Mouse (Mus musculus) forebrain, embryonic 15.5 days (tissue): ENCODE data around the gene Slc31a1. TPM values are rescaled to one million over a fixed set of nuclear protein-coding genes. Genes with fewer than 3 reads are reported as not detected.

Experiments used
- ATAC-seq: fragments of 200-750 bp; cut with Nextera tagmentation; replicated peaks from 2 replicates; pipeline ENCODE4 v1.8.0; 2017; ENCODE audit warnings: mild to moderate bottlenecking, moderate TSS enrichment, moderate library complexity
- H3K27ac ChIP-seq: fragments of 300-500 bp; sonication (generic); replicated peaks from 2 replicates; pipeline ENCODE4 v1.5.1; 2015; ENCODE audit warnings: mild to moderate bottlenecking, inconsistent platforms
- H3K27me3 ChIP-seq: fragments of 300-500 bp; sonication (generic); 2 replicates; pipeline ENCODE4 v1.6.1; 2015; ENCODE audit warnings: inconsistent platforms
- H3K36me3 ChIP-seq: fragments of 300-500 bp; sonication (generic); 2 replicates; pipeline ENCODE4 v1.6.1; 2015; ENCODE audit warnings: mild to moderate bottlenecking, inconsistent platforms
- H3K4me1 ChIP-seq: fragments of 300-500 bp; sonication (generic); 2 replicates; pipeline ENCODE4 v1.6.1; 2015; ENCODE audit warnings: inconsistent platforms
- H3K4me2 ChIP-seq: fragments of 300-500 bp; sonication (generic); replicated peaks from 2 replicates; pipeline ENCODE4 v1.6.1; 2015; ENCODE audit warnings: mild to moderate bottlenecking, inconsistent platforms
- H3K4me3 ChIP-seq: fragments of 300-500 bp; sonication (generic); 2 replicates; pipeline ENCODE4 v1.5.1; 2015; ENCODE audit warnings: mild to moderate bottlenecking, inconsistent platforms
- H3K9ac ChIP-seq: fragments of 300-500 bp; sonication (generic); replicated peaks from 2 replicates; pipeline ENCODE4 v1.6.1; 2015; ENCODE audit warnings: mild to moderate bottlenecking, inconsistent platforms
- H3K9me3 ChIP-seq: fragments of 300-500 bp; sonication (generic); 2 replicates; pipeline ENCODE4 v1.6.1; 2016; ENCODE audit warnings: inconsistent platforms
- WGBS: fragments of 180-500 bp; shearing (Covaris S2); methylation state at CpG from one replicate; pipeline ENCODE4 v1.1.7; 2015; ENCODE audit warnings: mixed read lengths; 5-methylcytosine and 5-hydroxymethylcytosine counted together
- polyA plus RNA-seq: library from polyadenylated mRNA; unstranded; fragments of >200 nt; fragmentation: Nextera tagmentation; extraction: Ambion mirVana; gene quantifications from 2 replicates; pipeline ENCODE4 v1.2.1, GENCODE M21; 2015

The Slc31a1 gene
- polyA plus RNA-seq, 1 experiment from 2014 or later: 40.4 TPM

GRCm38 (mm10) chr4:62345827-62346226 is 14.7 kb upstream of the Slc31a1 start:
- Histone ChIP-seq H3K4me2 (no peak overlapping the region), H3K4me3 (no peak overlapping the region), H3K27me3 (no peaks in the 10 kb centered on the region), H3K9me3 (no peaks in the 10 kb centered on the region), H3K36me3 (peaks cover 30% of the 10 kb centered on the region), H3K4me1 (no peaks in the 10 kb centered on the region), H3K9ac (no peak overlapping the region), H3K27ac (no peak overlapping the region)
- no peak for ATAC-seq
- 78% methylated on average over 4 of the region's 4 CpGs for WGBS

- no peak overlapping the region for H3K4me3 ChIP-seq
- H3K27me3 ChIP-seq: no peaks in the 10 kb centered on the region
- no peak overlapping the region for H3K27ac ChIP-seq
- 80% methylated on average over 9 of the region's 9 CpGs for WGBS
- H3K4me2 ChIP-seq: no peak overlapping the region
- peaks cover 26% of the 10 kb centered on the region for H3K36me3 ChIP-seq
- ATAC-seq: no peak
- H3K4me1 ChIP-seq: no peaks in the 10 kb centered on the region
- no peaks in the 10 kb centered on the region for H3K9me3 ChIP-seq
- H3K9ac ChIP-seq: no peak overlapping the region
Observed at GRCm38 (mm10) chr4:62347605-62348328, 12.8 kb upstream of the Slc31a1 start.

- no peak overlapping the region for H3K4me2 ChIP-seq
- H3K4me1 ChIP-seq: no peaks in the 10 kb centered on the region
- no peak overlapping the region for H3K9ac ChIP-seq
- H3K27ac ChIP-seq: no peak overlapping the region
- peaks cover 25% of the 10 kb centered on the region for H3K36me3 ChIP-seq
- H3K27me3 ChIP-seq: no peaks in the 10 kb centered on the region
- ATAC-seq: no peak
- no peak overlapping the region for H3K4me3 ChIP-seq
- WGBS: 87% methylated on average over 2 of the region's 2 CpGs
- H3K9me3 ChIP-seq: no peaks in the 10 kb centered on the region
Observed at GRCm38 (mm10) chr4:62348329-62348705, 12.2 kb upstream of the Slc31a1 start.

DNA sequence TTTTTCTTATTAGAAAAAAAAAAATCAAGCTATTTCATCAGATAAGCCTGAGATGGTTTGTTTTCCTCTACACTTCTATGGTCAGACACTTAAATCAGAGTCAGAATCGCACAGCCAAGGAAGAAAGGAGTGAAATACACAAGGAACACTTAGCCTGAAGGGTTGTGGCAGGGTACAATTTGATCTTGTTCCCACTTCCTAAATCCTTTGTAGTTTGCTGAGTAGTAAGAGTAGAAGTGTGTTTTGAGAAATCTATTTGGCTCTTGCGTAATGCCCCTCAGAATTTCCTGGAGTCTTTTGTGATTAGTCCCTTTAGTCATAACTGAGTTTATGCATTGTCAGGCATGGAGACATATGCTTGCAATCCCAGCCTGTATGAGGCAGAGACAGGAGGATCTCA is 11.2 kb upstream of the Slc31a1 start:
- 94% methylated on average over 2 of the region's 2 CpGs for WGBS

DNA sequence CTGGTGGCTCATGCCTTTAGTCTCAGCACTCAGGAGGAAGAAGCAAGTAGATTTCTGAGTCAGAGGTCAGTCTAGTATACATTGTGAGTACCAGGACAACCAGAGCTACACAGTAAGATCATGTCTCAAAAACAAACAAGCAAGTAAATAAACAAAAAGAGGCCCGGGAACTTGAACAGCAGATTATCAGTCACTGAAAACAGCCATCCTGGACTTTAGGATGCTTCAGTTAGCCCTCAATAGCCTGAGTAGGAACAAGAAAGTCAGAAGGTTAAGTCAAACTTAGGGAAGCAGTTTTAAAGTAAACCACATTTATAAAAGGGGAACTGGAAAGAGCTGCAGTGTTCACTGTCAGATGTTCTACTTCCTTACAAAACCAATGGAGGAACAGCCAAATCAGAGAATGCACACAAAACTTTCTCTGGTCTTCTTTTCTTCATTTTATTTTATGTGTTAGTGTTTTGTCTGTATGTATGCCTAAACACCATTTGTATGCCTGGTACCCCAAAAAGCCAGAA is 2.8 kb upstream of the Slc31a1 start:
- Histone ChIP-seq H3K4me3 (no peak overlapping the region), H3K27ac (no peak overlapping the region), H3K4me1 (peaks cover 23% of the 10 kb centered on the region), H3K9me3 (no peaks in the 10 kb centered on the region), H3K36me3 (no peaks in the 10 kb centered on the region), H3K27me3 (no peaks in the 10 kb centered on the region), H3K4me2 (no peak overlapping the region), H3K9ac (no peak overlapping the region)
- ATAC-seq: no peak
- 95% methylated on average over 1 of the region's 1 CpGs for WGBS

More for the DNA sequence above, 11.2 kb upstream of the Slc31a1 start:
- no peak overlapping the region for H3K9ac ChIP-seq
- no peak overlapping the region for H3K4me3 ChIP-seq
- H3K9me3 ChIP-seq: no peaks in the 10 kb centered on the region
- no peak overlapping the region for H3K27ac ChIP-seq
- H3K36me3 ChIP-seq: peaks cover 17% of the 10 kb centered on the region
- H3K27me3 ChIP-seq: no peaks in the 10 kb centered on the region
- H3K4me2 ChIP-seq: no peak overlapping the region
- no peak for ATAC-seq
- no peaks in the 10 kb centered on the region for H3K4me1 ChIP-seq

DNA sequence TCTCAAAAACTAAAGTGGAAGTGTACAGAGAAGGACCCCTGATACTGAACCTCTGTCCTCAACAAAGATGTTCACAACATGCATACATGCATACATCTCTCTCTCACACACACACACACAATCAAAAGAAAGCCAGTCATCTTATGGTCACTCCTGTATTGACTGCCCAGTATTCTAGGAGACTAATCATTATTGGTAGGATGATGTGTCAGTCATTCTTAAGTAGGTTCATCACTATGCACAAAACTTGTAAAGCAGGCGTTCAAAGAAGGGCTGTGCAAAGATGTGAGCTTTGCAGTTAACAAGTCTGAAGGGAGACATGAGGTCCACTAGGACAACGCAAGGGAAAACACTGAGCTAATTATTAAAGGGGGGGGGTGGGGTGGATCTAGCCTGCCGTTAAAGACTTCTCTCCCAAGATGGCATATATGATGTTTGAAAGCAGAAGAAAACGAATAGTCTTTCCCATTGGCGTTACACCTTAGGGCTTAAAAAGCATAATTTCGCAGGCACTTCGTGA is 1.2 kb upstream of the Slc31a1 start:
- Histone ChIP-seq H3K4me2 (peak overlapping the region; percentile 68), H3K9ac (peak overlapping the region; percentile 60), H3K9me3 (no peaks in the 10 kb centered on the region), H3K27me3 (no peaks in the 10 kb centered on the region), H3K36me3 (no peaks in the 10 kb centered on the region), H3K4me3 (peak overlapping the region; percentile 71), H3K27ac (peak overlapping the region; percentile 81; the same call in 1 of the 2 replicates), H3K4me1 (peaks cover 23% of the 10 kb centered on the region)
- 49% methylated on average over 7 of the region's 7 CpGs for WGBS
- no peak for ATAC-seq

DNA sequence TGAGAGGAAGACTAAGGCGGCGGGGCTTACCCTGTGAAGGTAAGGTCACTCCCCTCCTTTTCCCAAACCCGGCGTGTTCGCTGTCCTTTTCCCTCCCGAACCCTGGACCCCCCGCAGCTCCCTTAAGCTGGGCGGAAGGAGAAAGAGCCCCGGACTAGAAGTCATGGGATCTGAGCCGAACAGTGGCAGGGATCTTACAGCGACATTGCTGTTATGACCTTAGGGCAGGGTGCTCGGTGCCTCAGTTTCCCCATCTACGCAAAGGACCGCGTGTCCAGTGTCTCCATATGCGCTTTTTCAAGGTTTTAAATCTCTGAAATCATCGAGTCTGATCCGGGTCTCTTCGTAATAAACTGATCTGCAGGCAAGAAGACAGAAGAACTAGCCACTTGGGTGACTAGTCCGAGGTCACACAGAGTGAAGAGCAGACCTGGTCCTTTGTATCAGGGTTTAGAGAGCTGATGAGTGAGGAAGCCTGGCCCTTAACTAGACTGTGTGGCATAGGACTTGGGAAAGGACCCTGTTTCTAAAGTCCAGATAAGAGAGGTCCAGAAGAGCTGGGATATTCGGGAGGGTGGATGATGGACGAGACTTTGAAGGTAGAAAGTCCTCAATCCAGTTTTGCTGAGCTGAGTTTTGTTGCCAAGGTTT is 403 bp downstream of the Slc31a1 start:
- ATAC-seq: 0 out of 2 replicates have a peak, but pooled peaks have one; percentile 3
- Histone ChIP-seq H3K4me3 (peak overlapping the region; percentile 71), H3K27ac (0 out of 2 replicates have a peak overlapping the region, but pooled peaks have one; percentile 24), H3K4me1 (peaks cover 23% of the 10 kb centered on the region), H3K27me3 (no peaks in the 10 kb centered on the region), H3K9ac (peak overlapping the region; percentile 61), H3K4me2 (peak overlapping the region; percentile 54), H3K36me3 (no peaks in the 10 kb centered on the region), H3K9me3 (no peaks in the 10 kb centered on the region)
- under 1% methylated on average over 21 of the region's 22 CpGs for WGBS

- H3K9me3 ChIP-seq: no peaks in the 10 kb centered on the region
- 50% methylated on average over 6 of the region's 6 CpGs for WGBS
- H3K36me3 ChIP-seq: no peaks in the 10 kb centered on the region
- H3K27me3 ChIP-seq: no peaks in the 10 kb centered on the region
- peak overlapping the region; percentile 71 for H3K4me3 ChIP-seq
- ATAC-seq: no peak
- no peak overlapping the region for H3K27ac ChIP-seq
- H3K9ac ChIP-seq: peak overlapping the region; percentile 61; the same call in 1 of the 2 replicates
- H3K4me1 ChIP-seq: peaks cover 23% of the 10 kb centered on the region
- H3K4me2 ChIP-seq: peak overlapping the region; percentile 54
Observed at GRCm38 (mm10) chr4:62361571-62361970, 1.0 kb downstream of the Slc31a1 start.

DNA sequence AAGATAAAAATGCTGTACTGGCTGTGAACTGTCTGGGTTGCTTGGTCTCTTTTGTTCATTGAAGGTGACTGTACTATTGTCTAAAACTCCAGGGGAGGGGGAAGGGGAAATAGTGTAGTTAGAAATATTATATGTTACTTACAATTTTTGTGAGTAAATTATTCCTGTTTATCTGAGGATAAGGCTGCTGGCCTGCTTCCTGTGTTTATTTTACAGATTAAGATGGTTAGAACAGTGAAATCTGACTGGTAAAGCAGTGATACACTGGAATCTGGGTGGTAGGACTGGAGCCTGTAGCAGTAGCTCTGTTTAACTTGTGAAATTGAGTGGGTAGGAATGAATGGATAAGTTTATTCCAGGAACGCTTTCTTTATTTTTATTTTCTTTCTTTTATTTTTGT is 1.5 kb downstream of the Slc31a1 start:
- H3K36me3 ChIP-seq: no peaks in the 10 kb centered on the region
- peak overlapping the region; percentile 54 for H3K4me2 ChIP-seq
- no peaks in the 10 kb centered on the region for H3K9me3 ChIP-seq
- WGBS: 100% methylated on average over 1 of the region's 1 CpGs
- no peak overlapping the region for H3K27ac ChIP-seq
- peak overlapping the region; percentile 71; the same call in 1 of the 2 replicates for H3K4me3 ChIP-seq
- H3K4me1 ChIP-seq: peaks cover 23% of the 10 kb centered on the region
- no peak overlapping the region for H3K9ac ChIP-seq
- ATAC-seq: no peak
- H3K27me3 ChIP-seq: no peaks in the 10 kb centered on the region

GRCm38 (mm10) chr4:62362437-62362836 is 1.9 kb downstream of the Slc31a1 start:
- H3K4me2 ChIP-seq: no peak overlapping the region
- no peak overlapping the region for H3K27ac ChIP-seq
- no peaks in the 10 kb centered on the region for H3K9me3 ChIP-seq
- no peaks in the 10 kb centered on the region for H3K27me3 ChIP-seq
- H3K36me3 ChIP-seq: no peaks in the 10 kb centered on the region
- no peak overlapping the region for H3K9ac ChIP-seq
- no peak overlapping the region for H3K4me3 ChIP-seq
- ATAC-seq: no peak
- H3K4me1 ChIP-seq: peaks cover 23% of the 10 kb centered on the region
- WGBS: 89% methylated on average over 2 of the region's 2 CpGs

- H3K36me3 ChIP-seq: no peaks in the 10 kb centered on the region
- no peak overlapping the region for H3K27ac ChIP-seq
- H3K27me3 ChIP-seq: no peaks in the 10 kb centered on the region
- no peak overlapping the region for H3K4me3 ChIP-seq
- ATAC-seq: no peak
- H3K4me2 ChIP-seq: no peak overlapping the region
- no peaks in the 10 kb centered on the region for H3K9me3 ChIP-seq
- peaks cover 17% of the 10 kb centered on the region for H3K4me1 ChIP-seq
- H3K9ac ChIP-seq: no peak overlapping the region
- WGBS: 93% methylated on average over 8 of the region's 8 CpGs
Observed at GRCm38 (mm10) chr4:62364299-62364698, 3.8 kb downstream of the Slc31a1 start.

DNA sequence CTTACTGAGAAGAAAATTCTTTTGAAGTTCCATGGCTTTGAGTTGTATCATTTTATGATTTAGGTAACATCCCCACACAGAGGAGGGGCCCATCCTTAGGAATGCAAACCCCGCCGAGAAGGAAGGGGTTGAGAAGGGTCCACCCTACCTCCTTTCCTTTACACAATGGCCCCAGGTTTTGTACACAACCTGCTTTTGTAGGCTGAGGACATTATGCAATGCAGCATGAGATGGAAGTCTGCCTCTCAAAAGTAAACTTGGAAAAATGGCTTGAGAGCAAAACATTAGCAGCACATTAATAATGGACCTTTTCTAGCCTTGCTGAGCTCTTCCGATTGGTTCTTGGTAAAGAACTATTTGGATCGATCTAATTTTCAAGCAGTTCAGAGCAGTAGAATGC is 5.8 kb downstream of the Slc31a1 start:
- Histone ChIP-seq H3K9me3 (no peaks in the 10 kb centered on the region), H3K4me3 (no peak overlapping the region), H3K27me3 (no peaks in the 10 kb centered on the region), H3K9ac (no peak overlapping the region), H3K4me2 (no peak overlapping the region), H3K36me3 (no peaks in the 10 kb centered on the region), H3K4me1 (peaks cover 8% of the 10 kb centered on the region), H3K27ac (no peak overlapping the region)
- WGBS: 84% methylated on average over 4 of the region's 4 CpGs
- no peak for ATAC-seq
